In the genomic region with DNA sequence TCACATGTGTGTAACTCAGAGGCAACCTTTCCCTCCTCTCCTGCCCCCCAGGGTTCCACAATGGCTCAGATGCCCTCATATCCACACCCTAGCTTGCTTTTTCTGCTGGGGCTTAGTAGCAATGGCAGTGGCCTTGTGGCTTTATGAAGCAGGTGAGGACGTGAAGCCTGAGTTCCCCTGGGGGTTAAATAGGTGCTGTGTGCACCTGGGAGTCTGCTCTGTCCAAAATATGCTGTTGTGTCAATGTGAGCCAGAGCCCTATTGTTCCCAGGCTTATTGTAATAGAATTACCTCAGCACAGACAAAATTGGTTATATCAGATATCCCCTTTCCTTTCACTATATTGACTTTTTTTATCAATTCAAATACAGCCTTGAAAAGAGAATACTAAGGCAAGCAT, we compare ENCODE assay signal across 35 mouse cellular contexts.
"Had no signal": no experiment of that assay in that cellular context is flagged by ENCODE, and none has a peak within 500 bp of the region (broad histone marks: within the 10 kb centered on the region; RNA-seq: fewer than 3 reads in every experiment).

No protein-coding gene starts in this region.

- DNase-seq: heart, postnatal 10 days; heart, postnatal 14 days; heart, postnatal 36 days; heart, postnatal 4 days; kidney, adult 11 months; kidney, adult 18-20 months; kidney, adult 2 months; kidney, adult 8-10 months; kidney, adult 9 months; kidney, postnatal 10 days; kidney, postnatal 14 days; kidney, postnatal 25 days; kidney, postnatal 36 days; kidney, postnatal 4 days; layer of hippocampus, adult 9-11 months; layer of hippocampus, postnatal 36 days had no signal

- H3K9ac ChIP-seq: heart, embryonic 12.5 days; heart, embryonic 13.5 days; heart, embryonic 15.5 days; hindbrain, embryonic 12.5 days; hindbrain, embryonic 13.5 days; hindbrain, embryonic 14.5 days; hindbrain, embryonic 15.5 days; intestine, embryonic 15.5 days; kidney, embryonic 15.5 days had no signal

- H3K27ac ChIP-seq: heart, embryonic 13.5 days; heart, embryonic 15.5 days; hindbrain, embryonic 10.5 days; hindbrain, embryonic 12.5 days; hindbrain, embryonic 13.5 days; hindbrain, embryonic 14.5 days; hindbrain, embryonic 15.5 days; hindbrain, postnatal 0 days; intestine, embryonic 15.5 days; kidney, embryonic 15.5 days; kidney, postnatal 0 days; layer of hippocampus, adult 2 months; left cerebral cortex, adult 2 months had no signal

- H3K27me3 ChIP-seq: heart, embryonic 12.5 days; heart, embryonic 13.5 days; heart, embryonic 15.5 days; hindbrain, embryonic 12.5 days; hindbrain, embryonic 13.5 days; hindbrain, embryonic 15.5 days; intestine, embryonic 15.5 days; kidney, embryonic 15.5 days had no signal

- H3K4me3 ChIP-seq: heart, embryonic 12.5 days; heart, embryonic 13.5 days; heart, embryonic 15.5 days; hindbrain, embryonic 10.5 days; hindbrain, embryonic 12.5 days; hindbrain, embryonic 13.5 days; hindbrain, embryonic 15.5 days; intestine, embryonic 15.5 days; kidney, embryonic 15.5 days; layer of hippocampus, adult 2 months; left cerebral cortex, adult 2 months had no signal

- H3K36me3 ChIP-seq: heart, embryonic 12.5 days; heart, embryonic 13.5 days; heart, embryonic 15.5 days; intestine, embryonic 15.5 days; kidney, embryonic 15.5 days had no signal

- H3K9me3 ChIP-seq: heart, embryonic 12.5 days; heart, embryonic 13.5 days; heart, embryonic 15.5 days; hindbrain, embryonic 10.5 days; hindbrain, embryonic 12.5 days; hindbrain, embryonic 13.5 days; hindbrain, embryonic 15.5 days; intestine, embryonic 15.5 days; kidney, embryonic 15.5 days had no signal

- H3K4me2 ChIP-seq: heart, embryonic 11.5 days; heart, embryonic 12.5 days; heart, embryonic 13.5 days; heart, embryonic 15.5 days; hindbrain, embryonic 12.5 days; hindbrain, embryonic 13.5 days; hindbrain, embryonic 14.5 days; hindbrain, embryonic 15.5 days; intestine, embryonic 15.5 days; kidney, embryonic 15.5 days had no signal

- ATAC-seq: hindbrain, embryonic 16.5 days; hindbrain, postnatal 0 days; inflammation-experienced regulatory T-cells, adult 6 months; intestine, embryonic 15.5 days; intestine, embryonic 16.5 days; intestine, postnatal 0 days had no signal

- H3K4me1 ChIP-seq: heart, embryonic 12.5 days; heart, embryonic 13.5 days; heart, embryonic 15.5 days; hindbrain, embryonic 10.5 days; hindbrain, embryonic 12.5 days; hindbrain, embryonic 13.5 days; hindbrain, embryonic 15.5 days; intestine, embryonic 15.5 days; kidney, embryonic 15.5 days had no signal
